Mouse (Mus musculus) lung, postnatal 36 days (tissue): ENCODE measurements around the gene Aoc2.
"Not testable (repeated sequence)": the region's sequence is repeated elsewhere in the genome, so short reads cannot be mapped to it uniquely, and the experiment has no call there.

Experiments used
- DNase-seq: peaks from one replicate; pipeline ENCODE4 v3.0.0; 2022; ENCODE audit warnings: mixed read lengths

Aoc2 gene

GRCm38 (mm10) chr11:101315665-101316500, 9.0 kb upstream of the Aoc2 start, which contains the start of gene Psme3:
Gene Psme3 (plus strand): TSS chr11:101316213.
- peak; percentile 94 for DNase-seq

- no peak for DNase-seq
These were observed 8.4 kb upstream of the Aoc2 start for GRCm38 (mm10) chr11:101316501-101316917.

GRCm38 (mm10) chr11:101323609-101324008, 1.3 kb upstream of the Aoc2 start:
- DNase-seq = peak; percentile 83

- DNase-seq = not testable (repeated sequence)
These were observed 338 bp downstream of the Aoc2 start for GRCm38 (mm10) chr11:101325201-101325600.

- no peak for DNase-seq
These were observed 1.3 kb downstream of the Aoc2 start for GRCm38 (mm10) chr11:101326147-101326546.

- no peak for DNase-seq
These were observed 2.4 kb downstream of the Aoc2 start for GRCm38 (mm10) chr11:101327311-101327710.

- DNase-seq = peak; percentile 41
These were observed 4.2 kb downstream of the Aoc2 start for GRCm38 (mm10) chr11:101328941-101329635.

- DNase-seq = peak; percentile 10
These were observed 5.6 kb downstream of the Aoc2 start, which contains the start of gene Aoc3 for GRCm38 (mm10) chr11:101330371-101330924. Gene Aoc3 (plus strand): TSS chr11:101330605.

GRCm38 (mm10) chr11:101330961-101331360, 6.1 kb downstream of the Aoc2 start:
- not testable (repeated sequence) for DNase-seq

GRCm38 (mm10) chr11:101332537-101332936, 7.7 kb downstream of the Aoc2 start:
- no peak for DNase-seq

- no peak for DNase-seq
These were observed 9.2 kb downstream of the Aoc2 start for GRCm38 (mm10) chr11:101334023-101334422.

- DNase-seq = no peak
These were observed 9.7 kb downstream of the Aoc2 start for GRCm38 (mm10) chr11:101334516-101334915.

GRCm38 (mm10) chr11:101335685-101336084, 10.8 kb downstream of the Aoc2 start:
- no peak for DNase-seq

GRCm38 (mm10) chr11:101338123-101338760, 13.4 kb downstream of the Aoc2 start:
- peak; percentile 32 for DNase-seq

- no peak for DNase-seq
These were observed 22.4 kb downstream of the Aoc2 start for GRCm38 (mm10) chr11:101347083-101347775.

GRCm38 (mm10) chr11:101348774-101349173, 23.9 kb downstream of the Aoc2 start:
- no peak for DNase-seq

GRCm38 (mm10) chr11:101349216-101349615, 24.4 kb downstream of the Aoc2 start:
- no peak for DNase-seq

GRCm38 (mm10) chr11:101351100-101351720, 26.3 kb downstream of the Aoc2 start:
- DNase-seq = no peak

- DNase-seq = no peak
These were observed 26.9 kb downstream of the Aoc2 start for GRCm38 (mm10) chr11:101351721-101352111.

- DNase-seq = no peak
These were observed 28.6 kb downstream of the Aoc2 start for GRCm38 (mm10) chr11:101353436-101353835.

- no peak for DNase-seq
These were observed 29.7 kb downstream of the Aoc2 start for GRCm38 (mm10) chr11:101354438-101355010.

GRCm38 (mm10) chr11:101355916-101356315, 31.1 kb downstream of the Aoc2 start:
- DNase-seq = no peak
